Mouse (Mus musculus): Measurements from ENCODE around the gene Usp12.

The Usp12 gene

DNA sequence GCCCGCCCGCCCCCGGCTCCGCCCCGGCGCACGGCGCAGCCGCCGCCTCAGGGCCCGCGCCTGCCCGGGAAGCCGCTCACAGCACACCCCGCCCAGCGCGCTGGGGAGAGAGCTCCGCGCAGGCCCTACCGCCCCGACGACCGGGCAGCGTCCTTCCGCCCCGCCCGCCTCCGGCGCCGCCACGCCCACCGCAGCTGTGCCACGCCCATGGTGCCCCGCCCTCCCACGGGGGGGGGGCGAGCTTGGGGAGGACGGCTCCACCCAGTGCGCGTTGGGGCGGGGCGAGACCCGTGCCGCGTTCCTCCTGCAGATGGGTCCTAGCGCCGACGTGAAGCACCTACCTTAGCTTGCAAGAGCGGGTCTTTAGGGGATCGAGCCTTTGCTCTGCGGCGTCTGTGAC lies at the start of gene Usp12:
Gene Usp12, minus strand, starts transcription at position 154 of the 400 bp plus-strand sequence.
- Histone ChIP-seq H3K36me3 (ENCODE audit: insufficient read depth, low read length) (no peaks in the 10 kb centered on the region), H3K4me1 (replicated peaks; ENCODE audit: low read depth, low read length) (peaks cover 67% of the 10 kb centered on the region), H3K4me3 (replicated peaks; ENCODE audit: low read length) (peak within 1 kb of the TSS; percentile 92), H3K27me3 (ENCODE audit: insufficient read depth, low read length) (no peaks in the 10 kb centered on the region), H3K9me3 (ENCODE audit: low read length) (no peaks in the 10 kb centered on the region)
- TF ChIP-seq CTCF (conservative IDR thresholded peaks at IDR 0.05; ENCODE audit: low read length) (no peak), POU5F1 (IDR thresholded peaks at IDR 0.05; ENCODE audit: borderline replicate concordance, low read length) (no peak), NANOG (IDR thresholded peaks at IDR 0.05; ENCODE audit: borderline replicate concordance, low read length) (no peak)

DNA sequence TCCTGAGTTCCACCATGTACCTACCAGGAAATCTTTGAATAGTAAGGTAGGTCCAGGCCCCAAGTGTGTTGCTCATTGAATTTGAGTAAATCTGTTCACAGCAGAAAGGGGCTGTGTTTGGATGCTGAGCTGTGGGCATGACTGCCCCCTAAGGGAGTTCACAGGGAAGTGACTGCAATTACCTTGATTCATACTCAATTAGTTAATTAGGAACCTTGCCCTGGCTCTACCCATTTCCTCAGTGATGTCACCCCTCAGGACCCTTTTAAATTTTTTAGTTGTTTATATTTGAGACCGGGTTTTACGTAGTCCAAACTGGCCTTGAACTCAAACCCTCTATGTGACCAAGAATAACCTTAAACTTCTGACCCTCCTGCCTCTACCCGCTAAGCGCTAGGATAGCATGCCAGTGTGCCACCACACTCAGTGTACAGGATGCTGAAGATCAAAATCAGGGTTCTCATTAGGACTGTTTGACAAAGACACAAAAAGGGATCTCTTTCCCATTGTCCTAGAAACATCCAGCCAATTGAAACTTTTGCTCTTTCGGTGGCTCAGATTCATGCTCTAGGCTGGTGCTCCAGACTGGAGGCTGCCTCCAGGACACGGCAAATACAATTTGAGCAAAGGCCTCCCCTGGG lies 49.6 kb upstream of the Usp12 start:
- TF ChIP-seq CTCF (conservative IDR thresholded peaks at IDR 0.05; ENCODE audit: low read length) (peak; percentile 42), NANOG (IDR thresholded peaks at IDR 0.05; ENCODE audit: borderline replicate concordance, low read length) (no peak), POU5F1 (IDR thresholded peaks at IDR 0.05; ENCODE audit: borderline replicate concordance, low read length) (no peak)
- H3K9me3 ChIP-seq (ENCODE audit: low read length) = no peaks in the 10 kb centered on the region
- H3K4me1 ChIP-seq (replicated peaks; ENCODE audit: low read depth, low read length) = peaks cover 35% of the 10 kb centered on the region
- peaks cover 15% of the 10 kb centered on the region for H3K36me3 ChIP-seq (ENCODE audit: insufficient read depth, low read length)
- peaks cover 25% of the 10 kb centered on the region for H3K27me3 ChIP-seq (ENCODE audit: insufficient read depth, low read length)
- peak overlapping the region; percentile 94 for H3K4me3 ChIP-seq (replicated peaks; ENCODE audit: low read length)

- Histone ChIP-seq H3K36me3 (ENCODE audit: insufficient read depth, low read length) (peaks cover 37% of the 10 kb centered on the region), H3K9me3 (ENCODE audit: low read length) (no peaks in the 10 kb centered on the region), H3K4me3 (replicated peaks; ENCODE audit: low read length) (no peak overlapping the region), H3K27me3 (ENCODE audit: insufficient read depth, low read length) (peaks cover 22% of the 10 kb centered on the region), H3K4me1 (replicated peaks; ENCODE audit: low read depth, low read length) (peaks cover 57% of the 10 kb centered on the region)
- TF ChIP-seq CTCF (conservative IDR thresholded peaks at IDR 0.05; ENCODE audit: low read length) = no peak
- no peak for TF ChIP-seq NANOG (IDR thresholded peaks at IDR 0.05; ENCODE audit: borderline replicate concordance, low read length)
- TF ChIP-seq POU5F1 (IDR thresholded peaks at IDR 0.05; ENCODE audit: borderline replicate concordance, low read length) = no peak
Observed at GRCm38 (mm10) chr5:146841996-146842395, 47.2 kb upstream of the Usp12 start.

- Histone ChIP-seq H3K4me1 (replicated peaks; ENCODE audit: low read depth, low read length) (peaks cover 64% of the 10 kb centered on the region), H3K27me3 (ENCODE audit: insufficient read depth, low read length) (peaks cover 15% of the 10 kb centered on the region), H3K4me3 (replicated peaks; ENCODE audit: low read length) (no peak overlapping the region), H3K36me3 (ENCODE audit: insufficient read depth, low read length) (peaks cover 42% of the 10 kb centered on the region), H3K9me3 (ENCODE audit: low read length) (no peaks in the 10 kb centered on the region)
- TF ChIP-seq CTCF (conservative IDR thresholded peaks at IDR 0.05; ENCODE audit: low read length) = no peak
- TF ChIP-seq NANOG (IDR thresholded peaks at IDR 0.05; ENCODE audit: borderline replicate concordance, low read length) = no peak
- no peak for TF ChIP-seq POU5F1 (IDR thresholded peaks at IDR 0.05; ENCODE audit: borderline replicate concordance, low read length)
Observed at GRCm38 (mm10) chr5:146841301-146841700, 46.5 kb upstream of the Usp12 start.

GRCm38 (mm10) chr5:146840422-146840821 lies 45.6 kb upstream of the Usp12 start:
- H3K4me3 ChIP-seq (replicated peaks; ENCODE audit: low read length) = no peak overlapping the region
- peaks cover 51% of the 10 kb centered on the region for H3K36me3 ChIP-seq (ENCODE audit: insufficient read depth, low read length)
- peaks cover 66% of the 10 kb centered on the region for H3K4me1 ChIP-seq (replicated peaks; ENCODE audit: low read depth, low read length)
- peaks cover 6% of the 10 kb centered on the region for H3K27me3 ChIP-seq (ENCODE audit: insufficient read depth, low read length)
- no peak for TF ChIP-seq POU5F1 (IDR thresholded peaks at IDR 0.05; ENCODE audit: borderline replicate concordance, low read length)
- TF ChIP-seq NANOG (IDR thresholded peaks at IDR 0.05; ENCODE audit: borderline replicate concordance, low read length) = no peak
- TF ChIP-seq CTCF (conservative IDR thresholded peaks at IDR 0.05; ENCODE audit: low read length) = no peak
- H3K9me3 ChIP-seq (ENCODE audit: low read length) = no peaks in the 10 kb centered on the region

GRCm38 (mm10) chr5:146839760-146840159 lies 45.0 kb upstream of the Usp12 start:
- TF ChIP-seq POU5F1 (IDR thresholded peaks at IDR 0.05; ENCODE audit: borderline replicate concordance, low read length) (no peak), NANOG (IDR thresholded peaks at IDR 0.05; ENCODE audit: borderline replicate concordance, low read length) (no peak), CTCF (conservative IDR thresholded peaks at IDR 0.05; ENCODE audit: low read length) (no peak)
- no peaks in the 10 kb centered on the region for H3K27me3 ChIP-seq (ENCODE audit: insufficient read depth, low read length)
- no peaks in the 10 kb centered on the region for H3K9me3 ChIP-seq (ENCODE audit: low read length)
- peaks cover 69% of the 10 kb centered on the region for H3K4me1 ChIP-seq (replicated peaks; ENCODE audit: low read depth, low read length)
- H3K36me3 ChIP-seq (ENCODE audit: insufficient read depth, low read length) = peaks cover 57% of the 10 kb centered on the region
- no peak overlapping the region for H3K4me3 ChIP-seq (replicated peaks; ENCODE audit: low read length)

GRCm38 (mm10) chr5:146838836-146839648 lies 44.2 kb upstream of the Usp12 start:
- Histone ChIP-seq H3K4me3 (replicated peaks; ENCODE audit: low read length) (no peak overlapping the region), H3K27me3 (ENCODE audit: insufficient read depth, low read length) (no peaks in the 10 kb centered on the region), H3K4me1 (replicated peaks; ENCODE audit: low read depth, low read length) (peaks cover 67% of the 10 kb centered on the region), H3K9me3 (ENCODE audit: low read length) (no peaks in the 10 kb centered on the region), H3K36me3 (ENCODE audit: insufficient read depth, low read length) (peaks cover 65% of the 10 kb centered on the region)
- TF ChIP-seq NANOG (IDR thresholded peaks at IDR 0.05; ENCODE audit: borderline replicate concordance, low read length) (no peak), POU5F1 (IDR thresholded peaks at IDR 0.05; ENCODE audit: borderline replicate concordance, low read length) (no peak), CTCF (conservative IDR thresholded peaks at IDR 0.05; ENCODE audit: low read length) (no peak)

- TF ChIP-seq CTCF (conservative IDR thresholded peaks at IDR 0.05; ENCODE audit: low read length) (no peak), POU5F1 (IDR thresholded peaks at IDR 0.05; ENCODE audit: borderline replicate concordance, low read length) (no peak), NANOG (IDR thresholded peaks at IDR 0.05; ENCODE audit: borderline replicate concordance, low read length) (no peak)
- Histone ChIP-seq H3K27me3 (ENCODE audit: insufficient read depth, low read length) (no peaks in the 10 kb centered on the region), H3K9me3 (ENCODE audit: low read length) (no peaks in the 10 kb centered on the region), H3K4me3 (replicated peaks; ENCODE audit: low read length) (no peak overlapping the region), H3K4me1 (replicated peaks; ENCODE audit: low read depth, low read length) (peaks cover 67% of the 10 kb centered on the region), H3K36me3 (ENCODE audit: insufficient read depth, low read length) (peaks cover 71% of the 10 kb centered on the region)
Observed at GRCm38 (mm10) chr5:146837967-146838720, 43.3 kb upstream of the Usp12 start.
